Mouse (Mus musculus) left cerebral cortex, adult 9 months (tissue): ENCODE measurements around the gene Pde8a.
A peak's percentile ranks its signal among the peaks of the same experiment; 100 is the strongest.

Experiments used
- DNase-seq, 2 experiments: peaks; one replicate each; pipeline ENCODE4 v3.0.0; 2022; ENCODE audit warnings: low spot score in 2 of 2

Pde8a gene

GRCm38 (mm10) chr7:81209979-81210685 is 3.3 kb upstream of the Pde8a start:
- no peak for DNase-seq

- no peak for DNase-seq
These were observed 1.6 kb upstream of the Pde8a start for GRCm38 (mm10) chr7:81211760-81212159.

GRCm38 (mm10) chr7:81212261-81212681 is 1.1 kb upstream of the Pde8a start:
- no peak for DNase-seq

DNA sequence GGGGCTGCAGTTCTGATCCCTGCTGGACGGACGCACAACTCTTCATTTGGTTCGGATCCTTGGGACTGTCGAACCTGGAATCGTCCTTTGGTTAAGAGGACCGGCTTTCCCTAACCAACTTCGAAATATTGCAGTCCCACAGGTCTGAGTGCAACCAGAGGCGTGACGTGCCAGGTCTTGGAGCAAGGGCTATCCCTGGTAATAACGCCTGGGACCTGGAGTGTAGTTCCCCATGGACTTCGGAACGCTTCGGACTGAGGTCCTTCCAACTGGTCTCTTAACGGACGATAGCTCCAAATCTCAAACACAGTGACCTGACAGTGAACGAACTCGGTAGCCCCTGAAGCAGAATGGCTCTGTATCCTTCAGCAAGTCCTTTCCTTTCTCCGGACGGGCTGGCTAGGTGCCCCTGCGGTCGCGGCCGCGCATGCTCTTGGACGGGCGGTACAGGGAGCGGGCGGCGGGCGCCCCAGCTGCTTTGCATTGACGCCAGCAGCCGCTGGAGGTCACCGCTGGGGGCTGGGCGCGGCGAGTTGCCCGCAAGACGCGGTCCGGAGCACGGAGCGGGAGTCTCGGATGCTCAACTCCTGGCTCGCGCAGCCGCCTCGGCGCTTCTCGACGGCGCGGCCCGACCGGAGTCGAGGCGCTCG is 574 bp upstream of the Pde8a start:
- DNase-seq = peak; percentile 52 to 85

DNA sequence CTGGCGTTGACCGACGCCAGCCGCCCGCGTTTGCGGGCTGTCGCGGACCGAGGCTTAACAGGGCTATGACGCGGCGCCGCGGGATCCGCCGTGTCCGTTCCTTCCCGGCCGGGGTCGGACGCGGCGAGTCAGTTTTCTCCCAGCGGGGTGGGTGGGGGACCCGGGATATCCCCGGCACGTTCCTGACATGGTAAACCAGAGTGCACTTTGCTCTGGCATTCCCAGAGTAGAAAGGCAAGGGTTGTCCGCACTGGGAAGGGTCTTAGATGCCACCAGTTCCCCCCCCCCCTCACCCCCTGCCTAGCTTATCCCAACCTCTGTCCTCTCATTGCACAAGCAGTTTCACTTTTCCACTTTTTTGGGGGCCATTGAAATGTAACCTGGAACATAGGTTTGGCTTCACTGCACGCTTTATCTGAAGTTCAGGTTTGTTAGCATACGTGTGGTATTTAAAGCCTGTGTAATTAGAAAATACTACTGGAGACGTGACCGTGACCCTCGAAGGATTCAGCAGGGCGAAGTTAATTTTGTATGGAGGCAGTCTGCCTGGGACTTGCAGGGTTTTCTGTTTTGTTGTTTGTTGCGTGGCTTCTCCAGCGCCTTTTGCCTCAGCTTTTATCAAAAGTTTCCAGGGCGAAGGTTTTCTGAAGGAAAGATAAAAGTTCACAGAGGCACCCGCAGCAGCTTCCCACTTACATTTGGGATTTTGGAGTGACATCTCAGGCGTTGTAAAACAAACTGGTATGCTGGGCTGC is 934 bp downstream of the Pde8a start:
- no peak for DNase-seq

DNA sequence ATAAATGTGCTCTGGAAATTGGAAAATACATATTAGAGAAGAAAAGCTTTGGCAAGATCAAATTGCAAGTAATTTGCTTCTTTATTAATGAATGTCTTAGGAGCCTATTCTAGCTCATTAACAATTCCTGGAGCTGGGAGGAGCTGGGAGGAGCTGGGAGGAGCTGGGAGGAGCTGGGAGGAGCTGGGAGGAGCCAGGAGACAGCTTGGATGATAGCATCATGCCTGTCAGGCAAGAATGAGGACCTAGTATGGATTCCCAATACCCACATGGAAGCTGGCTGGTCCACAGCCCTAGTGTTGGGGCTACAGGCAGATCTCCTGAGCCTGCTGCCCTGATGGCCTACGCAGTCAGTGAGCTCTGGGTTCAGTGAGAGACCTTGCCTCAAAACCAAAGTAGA is 2.6 kb downstream of the Pde8a start:
- DNase-seq = no peak

- no peak for DNase-seq
These were observed 5.9 kb downstream of the Pde8a start for GRCm38 (mm10) chr7:81219321-81219720.

DNA sequence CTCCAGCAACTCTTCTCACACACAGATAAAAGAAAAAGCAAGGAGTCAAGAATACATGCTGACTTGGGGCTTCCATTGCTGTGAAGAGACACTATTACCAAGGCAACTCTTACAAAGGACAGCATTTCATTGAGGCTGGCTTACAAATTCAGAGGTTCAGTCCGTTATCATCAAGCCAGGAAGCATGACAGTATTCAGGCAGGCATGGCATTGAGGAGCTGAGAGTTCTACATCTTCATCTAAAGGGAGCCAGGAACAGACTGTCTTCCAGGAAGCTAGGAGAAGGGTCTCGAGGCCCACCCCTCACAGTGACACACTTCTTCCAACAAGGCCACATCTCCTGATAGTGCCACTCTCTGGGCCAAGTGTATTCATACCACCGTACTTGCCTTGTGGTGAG is 7.0 kb downstream of the Pde8a start:
- DNase-seq = no peak

- DNase-seq = no peak
These were observed 10.9 kb downstream of the Pde8a start for GRCm38 (mm10) chr7:81224260-81224659.

DNA sequence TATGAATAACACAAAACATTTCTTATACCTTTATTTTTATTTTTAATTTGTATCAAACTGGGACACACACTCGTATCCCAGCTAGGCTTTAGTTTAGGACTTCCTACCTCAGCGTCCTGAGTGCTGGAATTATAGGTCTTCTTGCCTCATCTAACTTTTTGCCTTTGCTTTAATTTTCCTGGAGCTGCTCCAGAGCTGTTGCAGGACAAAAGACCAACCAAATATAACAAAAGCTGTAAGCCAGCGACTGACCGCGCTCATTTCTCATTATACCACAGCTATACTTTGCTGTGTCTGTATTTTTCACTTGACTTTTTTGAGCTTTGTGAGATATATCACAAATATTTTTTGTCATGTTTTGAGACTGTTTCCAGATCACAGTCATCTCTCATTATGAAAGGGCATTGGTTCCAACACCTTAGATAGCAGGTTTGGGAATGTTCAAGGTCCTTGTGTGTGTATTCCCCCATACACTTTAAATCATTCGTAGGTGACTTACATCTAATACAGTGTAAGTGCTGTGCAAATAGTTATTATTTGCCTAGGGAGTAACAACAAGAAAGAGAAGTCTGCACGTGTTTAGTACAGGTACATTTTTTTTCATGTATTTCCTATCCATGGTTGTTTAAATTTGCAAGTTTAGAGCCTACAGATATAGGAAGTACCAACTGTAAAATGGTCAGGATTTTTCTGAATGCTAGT is 16.8 kb downstream of the Pde8a start:
- no peak for DNase-seq

- DNase-seq = no peak
These were observed 19.3 kb downstream of the Pde8a start for GRCm38 (mm10) chr7:81232674-81233073.

DNA sequence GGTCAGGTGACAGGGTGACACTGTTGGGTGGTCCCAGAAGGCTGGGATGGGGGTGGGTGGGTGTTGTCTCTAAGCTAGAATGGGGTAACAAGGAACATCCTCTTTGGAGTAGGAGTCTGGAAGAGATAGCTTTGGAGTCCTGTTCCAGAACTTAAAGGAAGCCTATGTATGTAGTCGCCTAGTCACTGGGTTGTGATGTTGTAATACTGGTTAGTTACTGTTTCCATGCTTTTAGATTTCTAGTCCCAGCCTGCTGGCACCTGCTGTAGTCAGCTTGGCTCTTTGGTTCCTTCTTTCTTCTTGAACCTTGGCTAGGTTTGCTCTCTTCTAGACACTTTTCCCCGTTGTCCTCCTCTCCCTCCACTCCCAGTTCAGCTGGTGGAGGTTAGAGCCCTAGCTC is 21.7 kb downstream of the Pde8a start:
- no peak for DNase-seq

DNA sequence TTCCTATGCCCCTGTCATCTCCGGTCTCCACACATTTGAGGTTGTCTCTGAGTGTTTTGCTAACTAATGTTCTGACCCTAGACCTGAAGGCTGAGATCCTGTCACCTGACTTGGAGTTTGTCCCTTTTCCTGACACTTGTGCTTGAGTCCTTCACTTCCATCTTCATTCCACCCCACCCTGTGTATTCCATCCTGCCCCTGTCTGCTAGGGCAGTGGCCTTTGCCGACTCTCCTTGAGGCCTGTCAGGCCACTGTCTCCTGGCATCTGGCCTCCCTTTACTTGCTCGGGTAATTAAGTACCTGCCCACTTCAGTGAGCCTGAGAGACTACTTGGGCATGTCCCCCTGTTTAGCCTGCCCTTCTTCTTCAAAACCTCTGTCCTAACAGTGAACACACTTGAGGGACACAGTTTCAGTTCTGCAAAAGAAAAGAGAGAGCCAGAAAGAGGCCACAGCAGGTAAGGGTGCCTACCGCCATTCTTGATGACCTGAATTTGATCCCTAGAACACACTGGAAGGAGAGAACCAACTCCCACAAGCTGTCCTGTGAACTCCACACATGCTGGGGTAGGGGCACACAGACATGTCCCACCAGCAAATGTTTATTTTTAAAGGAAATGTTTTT is 22.3 kb downstream of the Pde8a start:
- DNase-seq = no peak

- no peak for DNase-seq
These were observed 30.0 kb downstream of the Pde8a start for GRCm38 (mm10) chr7:81243361-81243760.

DNA sequence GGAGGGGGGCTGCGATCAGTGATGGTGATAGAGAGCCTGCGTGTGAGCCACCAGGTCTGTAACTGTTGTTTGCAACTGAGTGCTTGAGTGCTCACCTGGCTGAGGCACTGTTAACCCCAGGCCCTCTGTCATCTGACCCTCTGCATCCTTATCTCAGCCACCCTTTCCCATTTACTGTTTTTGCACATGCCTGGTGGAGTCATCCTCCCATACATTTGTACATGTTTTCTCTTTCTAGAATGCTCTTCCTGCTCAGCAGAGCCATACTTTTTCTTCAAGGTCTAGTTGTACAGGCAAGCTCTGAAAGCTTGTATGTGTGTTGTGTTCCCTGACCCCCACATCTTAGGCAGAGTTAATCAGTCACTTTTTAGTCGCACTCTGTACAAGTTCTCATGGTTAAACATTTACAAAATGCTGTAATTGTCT is 36.5 kb downstream of the Pde8a start:
- no peak for DNase-seq

GRCm38 (mm10) chr7:81250601-81251000 is 37.2 kb downstream of the Pde8a start:
- no peak for DNase-seq

GRCm38 (mm10) chr7:81251521-81251920 is 38.1 kb downstream of the Pde8a start:
- DNase-seq = no peak

DNA sequence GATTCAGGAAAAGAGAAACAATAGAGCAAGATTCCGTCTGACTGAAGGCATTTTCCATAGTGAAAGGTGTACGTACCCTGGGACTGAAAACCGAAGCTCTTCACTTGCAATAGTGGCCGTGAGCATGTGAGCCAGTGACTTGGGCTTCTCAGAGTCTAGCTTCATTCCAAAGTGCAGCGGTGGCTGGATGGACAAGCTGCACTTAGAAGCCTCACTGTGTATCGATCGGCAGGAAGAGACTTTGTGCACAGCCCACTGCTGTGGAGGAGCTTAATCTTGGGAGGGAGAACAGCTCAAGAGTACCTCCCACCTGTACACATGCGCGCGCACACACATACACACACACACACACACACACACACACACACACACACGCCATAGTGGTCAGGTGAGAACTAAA is 39.9 kb downstream of the Pde8a start:
- no peak for DNase-seq

GRCm38 (mm10) chr7:81254579-81254978 is 41.2 kb downstream of the Pde8a start:
- no peak for DNase-seq

- DNase-seq = no peak
These were observed 42.1 kb downstream of the Pde8a start for GRCm38 (mm10) chr7:81255456-81255855.

DNA sequence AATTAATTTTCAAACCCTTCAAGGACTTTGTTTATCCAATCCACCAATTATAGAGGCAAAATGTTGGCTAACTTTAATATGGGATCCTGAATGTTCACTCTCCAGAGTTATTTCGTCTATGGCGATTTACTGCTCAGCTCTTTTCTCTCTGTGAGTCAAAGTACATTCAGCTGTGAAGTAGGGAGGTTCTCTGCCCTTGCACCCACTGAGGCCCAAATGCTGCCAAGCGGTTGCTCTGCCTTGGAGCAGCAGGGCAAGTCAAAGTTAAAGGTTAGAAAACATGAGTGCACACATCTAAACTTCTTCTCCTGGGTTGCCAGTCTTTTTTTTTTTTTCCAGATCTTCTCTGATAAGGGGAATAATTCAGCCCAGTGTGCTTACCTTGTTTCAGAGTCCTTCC is 43.4 kb downstream of the Pde8a start:
- DNase-seq = no peak

GRCm38 (mm10) chr7:81261548-81261947 is 48.2 kb downstream of the Pde8a start:
- DNase-seq = no peak
